Mouse (Mus musculus) T-cell, adult 2 months (primary cell): Measurements from ENCODE around the gene Gipc1.

Experiments
- DNase-seq: peaks from one replicate; pipeline ENCODE4 v3.0.0; 2022; ENCODE audit warnings: low spot score

The Gipc1 gene

DNA sequence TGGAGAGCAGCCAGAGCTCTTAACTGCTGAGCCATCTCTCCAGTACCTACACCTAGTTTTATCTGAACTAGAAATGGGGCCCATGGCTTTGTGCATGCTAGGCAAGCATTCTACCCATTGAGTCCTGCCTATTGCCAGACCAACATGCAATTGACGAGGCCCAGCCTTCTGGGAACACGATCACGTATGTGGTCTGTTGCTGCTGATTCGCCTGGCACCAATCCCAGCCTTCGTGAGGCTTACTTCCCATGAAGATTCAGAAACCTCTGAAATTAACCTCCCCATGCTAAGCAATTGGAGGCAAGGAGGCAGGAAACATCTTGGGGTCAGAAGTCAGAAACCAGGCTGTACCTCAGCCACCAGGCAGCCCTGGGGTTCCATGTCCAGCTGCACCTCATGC, 28.1 kb downstream of the Gipc1 start:
- DNase-seq, result no peak

DNA sequence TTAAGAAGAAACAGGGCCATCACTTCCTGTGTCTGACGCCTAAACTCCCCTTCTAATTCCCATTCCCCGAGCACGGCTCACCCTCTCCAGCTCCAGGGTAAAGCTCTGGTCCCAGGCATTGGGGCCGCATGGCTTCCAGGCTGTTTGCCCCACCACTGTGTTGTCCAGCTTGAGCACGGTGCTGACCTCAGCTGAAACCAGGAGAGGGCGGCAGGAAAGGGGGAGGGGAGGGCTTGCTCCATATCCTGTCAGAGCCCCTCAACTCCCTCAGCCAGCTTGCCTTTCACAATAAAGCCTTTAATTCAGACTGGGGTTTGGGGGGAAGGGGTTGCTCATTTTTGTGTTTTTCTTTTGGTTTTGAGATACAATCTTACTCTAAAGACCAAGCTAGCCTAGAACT, 28.6 kb downstream of the Gipc1 start:
- DNase-seq, result no peak

DNA sequence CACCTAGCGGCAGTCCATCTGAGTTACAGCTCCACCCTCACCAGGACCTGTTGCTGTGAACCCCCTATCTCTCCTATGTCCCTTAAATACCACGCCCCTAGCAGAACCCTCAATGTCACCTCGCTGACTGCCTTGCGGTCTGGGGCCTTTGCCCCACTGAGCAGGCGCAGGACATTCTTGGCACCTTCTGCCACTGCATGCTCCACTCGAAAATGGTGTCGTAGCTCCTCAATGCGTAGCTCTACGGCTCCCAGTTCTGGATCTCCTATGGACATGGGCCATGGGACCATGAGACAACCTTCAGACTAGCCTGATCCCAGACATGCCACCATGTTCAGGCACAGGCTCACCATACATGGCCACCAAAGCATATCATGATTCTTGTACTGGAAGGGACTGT, 32.0 kb downstream of the Gipc1 start:
- DNase-seq, result no peak

DNA sequence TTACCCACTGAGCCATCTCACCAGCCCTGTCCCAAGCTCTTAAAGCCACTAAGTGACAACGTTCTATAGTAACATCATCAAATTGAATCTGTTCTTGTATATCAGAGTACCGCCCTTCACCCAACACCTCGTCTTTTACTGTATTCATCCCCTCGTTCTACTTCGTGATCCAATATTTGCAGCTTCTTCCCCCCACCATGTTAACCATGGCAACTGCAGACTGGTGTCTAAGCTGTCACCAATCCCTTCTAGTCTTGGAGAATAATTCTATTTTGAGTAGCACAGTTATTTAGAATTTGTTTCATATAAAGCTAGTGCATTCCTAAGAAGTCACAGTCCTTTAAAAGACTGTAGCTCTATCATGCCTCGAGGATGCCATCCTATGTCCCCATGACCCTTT, 36.8 kb downstream of the Gipc1 start:
- DNase-seq, result no peak

DNA sequence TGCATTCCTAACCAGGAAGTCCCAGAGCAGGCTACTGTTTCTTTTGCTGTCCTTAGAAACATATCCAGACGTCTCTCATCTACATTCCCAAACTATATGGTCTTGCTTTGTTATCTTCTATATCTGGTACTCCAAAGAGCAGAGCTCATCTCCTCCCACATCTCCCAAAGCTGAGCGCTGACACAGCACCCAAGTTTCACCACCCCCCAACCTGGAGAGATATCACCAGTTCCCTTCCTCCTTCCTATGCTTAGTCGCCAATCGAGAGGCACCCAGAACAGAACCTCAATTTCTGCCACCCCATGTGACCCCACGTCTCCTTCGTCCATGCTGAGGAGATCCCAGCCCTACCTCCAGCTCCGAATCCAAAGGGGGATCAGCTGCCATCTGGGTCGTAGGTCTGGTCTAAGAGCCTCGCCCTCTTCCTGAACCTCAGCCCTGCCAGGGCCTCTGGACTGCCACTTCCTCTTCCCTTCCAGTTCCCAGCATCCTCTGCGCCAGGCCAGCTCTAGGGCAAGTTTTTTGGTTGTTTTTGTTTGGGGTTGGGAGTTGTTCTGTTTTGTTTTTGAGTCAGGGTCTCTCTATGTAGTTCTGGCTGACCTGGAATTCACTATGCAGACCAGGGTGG, 41.2 kb downstream of the Gipc1 start:
- DNase-seq, result peak; percentile 19

DNA sequence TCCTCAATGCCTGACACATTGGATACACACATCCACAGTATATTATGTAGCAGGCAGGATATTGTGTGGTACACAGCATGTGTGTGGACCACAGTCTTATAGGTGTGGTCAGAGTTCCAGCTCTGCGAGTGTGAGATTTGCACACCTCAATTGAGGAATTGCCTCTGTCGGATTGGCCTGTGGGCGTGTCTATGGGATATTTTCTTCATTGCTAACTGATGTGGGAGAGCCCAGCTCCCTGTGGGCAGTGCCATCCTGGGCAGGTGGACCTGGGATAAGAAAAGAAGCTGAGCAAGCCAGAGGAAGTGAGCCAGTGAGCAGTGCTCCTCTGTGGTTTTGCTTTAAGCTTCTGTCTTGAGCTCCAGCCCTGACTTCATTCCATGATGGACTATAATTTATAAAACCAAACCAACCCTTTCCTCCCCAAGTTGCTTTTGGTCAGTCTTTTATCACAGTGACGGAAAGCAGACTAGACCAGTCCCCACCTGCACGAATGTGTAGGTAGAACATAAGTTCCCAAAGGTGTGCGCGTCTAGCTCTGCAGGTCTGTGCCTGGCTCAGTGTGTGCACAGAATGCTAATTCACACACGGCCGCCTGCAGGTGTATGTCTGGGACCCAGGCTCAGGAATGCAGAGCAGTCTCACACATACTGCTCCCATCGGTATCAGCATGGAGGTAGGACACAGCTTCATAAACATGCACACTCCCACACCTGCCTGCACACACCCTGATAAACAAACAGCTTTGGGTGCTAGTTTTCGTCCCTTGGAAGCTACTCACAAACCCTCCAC, 42.1 kb downstream of the Gipc1 start:
- DNase-seq, result no peak

DNA sequence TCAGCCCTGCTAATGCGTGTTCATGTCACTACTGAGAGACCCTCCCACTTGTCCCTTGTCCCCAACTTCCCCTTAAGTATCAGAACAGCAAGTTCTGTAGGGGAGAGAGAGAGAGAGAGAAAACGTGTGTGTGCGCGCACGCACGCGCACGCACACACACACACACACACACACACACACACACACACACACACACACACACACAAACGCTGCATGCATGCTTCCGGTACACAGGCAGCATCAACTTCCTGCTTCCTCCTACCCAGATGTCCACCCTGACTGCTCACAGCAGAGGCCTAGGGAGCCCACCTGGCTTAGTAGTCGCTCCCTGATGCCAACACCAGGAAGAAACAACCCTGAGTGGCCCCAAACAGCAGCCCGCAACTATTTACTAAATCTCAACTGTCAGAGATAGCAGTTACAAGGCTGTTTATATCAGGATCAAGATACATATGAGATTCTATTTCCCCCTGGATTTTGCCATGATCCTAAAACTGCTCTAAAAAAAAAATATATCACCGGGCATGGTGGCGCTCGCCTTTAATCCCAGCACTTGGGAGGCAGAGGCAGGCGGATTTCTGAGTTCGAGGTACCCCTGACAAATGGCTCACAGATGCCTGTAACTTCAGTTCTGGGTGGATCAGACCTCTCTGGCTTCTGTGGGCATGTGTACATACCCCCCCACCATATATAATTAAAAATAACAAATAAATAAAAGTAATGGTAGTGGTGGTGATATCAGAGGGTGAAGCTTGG, 43.1 kb downstream of the Gipc1 start:
- peak; percentile 68 for DNase-seq

DNA sequence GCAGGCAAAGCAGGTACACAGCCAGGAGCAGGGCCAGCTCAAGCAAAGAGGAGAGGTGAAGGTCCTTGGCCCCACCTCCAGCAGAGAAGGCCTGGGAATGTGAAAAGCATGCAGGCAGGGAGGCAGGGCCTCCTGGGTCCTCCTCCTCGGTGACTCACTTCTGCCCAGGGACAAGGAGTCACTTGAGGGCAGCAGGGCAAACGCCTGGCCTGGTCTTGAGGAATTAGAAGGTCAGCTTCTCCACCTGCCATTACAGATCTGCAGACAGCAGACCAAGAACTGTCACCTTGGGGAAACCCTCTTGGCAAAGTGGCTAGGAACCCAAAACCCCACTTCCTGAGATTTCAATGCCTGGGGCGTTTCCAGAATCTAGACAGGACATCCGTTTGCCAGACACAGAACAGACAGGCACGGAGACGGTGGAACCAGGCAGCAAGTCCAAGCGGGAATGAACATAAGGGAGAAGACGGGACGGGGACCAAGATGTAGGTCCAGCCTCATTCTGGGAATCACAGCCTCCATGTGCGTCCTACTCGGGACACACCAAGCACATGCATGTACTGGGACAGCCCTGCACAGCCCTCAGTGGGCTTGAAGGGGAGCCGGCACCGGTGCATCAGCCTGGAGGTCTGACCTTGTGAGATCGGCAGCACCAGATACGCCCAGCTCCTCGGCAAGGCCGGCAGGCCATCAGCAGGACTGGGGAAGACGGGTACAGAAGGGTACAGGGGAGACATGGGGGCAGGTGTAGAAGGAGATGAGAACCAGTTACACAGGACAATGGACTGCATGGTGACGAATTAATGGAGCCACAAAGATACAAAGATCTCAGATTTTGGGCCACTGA, 45.1 kb downstream of the Gipc1 start:
- no peak for DNase-seq

DNA sequence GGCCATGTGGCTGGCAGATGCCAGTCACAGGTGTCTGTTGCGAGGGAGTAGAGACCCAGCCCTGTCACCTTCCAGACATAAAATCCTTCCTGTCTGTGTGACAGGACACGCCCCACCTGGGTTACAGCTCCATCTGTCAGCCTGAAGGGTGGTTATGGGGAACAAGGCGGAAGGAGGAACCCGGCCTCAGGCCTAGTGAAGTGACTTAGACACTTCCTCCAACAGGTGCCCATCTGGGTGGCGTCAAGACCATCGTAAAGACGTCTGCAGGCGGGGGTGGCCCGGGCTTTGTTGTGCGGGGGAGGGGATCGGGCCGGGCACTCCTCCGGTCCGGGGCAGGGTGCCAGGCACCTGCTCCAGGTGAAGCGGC, 45.8 kb downstream of the Gipc1 start:
- peak; percentile 84 for DNase-seq

DNA sequence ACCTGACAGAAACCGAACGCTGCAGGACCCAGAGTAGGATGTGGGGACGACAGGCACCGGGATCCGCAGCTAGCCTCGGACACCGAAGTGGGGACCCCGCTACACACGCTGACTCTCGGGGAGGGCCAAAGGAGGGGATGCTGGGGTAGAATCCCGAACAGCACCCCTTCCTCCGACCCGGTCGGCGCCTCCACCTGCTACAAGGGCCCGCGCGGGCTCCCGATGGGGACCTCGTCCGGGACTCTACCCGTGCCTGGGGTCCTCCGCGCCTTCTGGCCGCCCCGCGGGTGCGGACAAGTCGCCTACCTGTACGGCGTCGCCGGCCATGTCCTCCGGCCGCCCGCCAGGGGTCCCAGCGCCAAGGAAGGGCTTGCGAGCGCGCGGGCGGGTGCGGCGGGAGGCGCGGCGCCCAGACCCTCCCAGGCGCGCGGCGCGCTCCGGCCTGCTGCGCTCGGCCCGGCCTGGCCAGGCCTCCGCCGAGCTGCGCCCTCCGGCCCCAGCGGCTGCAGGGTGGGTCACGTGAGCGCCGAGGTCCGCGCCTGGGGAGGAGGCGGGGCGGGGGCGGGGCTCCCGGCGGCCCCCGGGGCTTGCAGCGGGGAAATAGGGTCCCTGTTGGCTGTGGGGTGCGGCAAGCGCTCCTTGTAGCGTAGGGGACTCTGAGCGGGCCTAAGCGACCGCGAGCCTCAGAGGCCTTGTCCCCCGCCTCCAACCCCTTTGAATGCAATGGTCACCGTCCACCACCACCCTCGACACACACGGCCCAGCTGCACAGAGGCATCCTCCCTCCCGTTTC, 46.4 kb downstream of the Gipc1 start, which contains the start of gene Pkn1:
Gene Pkn1 (minus strand): TSS at position 519 of the 793 bp plus-strand sequence.
- DNase-seq, result no peak

DNA sequence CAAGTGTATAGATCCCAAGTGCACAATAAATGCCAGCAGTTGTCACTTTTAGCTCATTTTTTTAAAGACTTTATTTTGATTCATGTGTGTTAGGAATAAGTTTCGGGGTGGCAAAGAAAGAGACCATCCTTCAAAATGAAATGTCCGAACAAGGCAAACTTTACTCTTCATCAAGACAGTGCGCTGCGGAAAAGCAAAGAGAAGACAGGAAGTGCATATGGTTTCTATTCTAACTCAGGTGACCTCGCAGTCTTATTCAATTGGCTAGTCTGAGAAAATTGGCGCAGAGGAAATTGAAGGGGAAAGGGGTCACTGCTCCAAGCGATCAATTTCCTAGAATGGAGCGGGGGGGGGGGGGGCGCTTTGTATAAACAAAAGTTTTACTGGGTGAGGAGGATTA, 47.1 kb downstream of the Gipc1 start:
- peak; percentile 54 for DNase-seq

DNA sequence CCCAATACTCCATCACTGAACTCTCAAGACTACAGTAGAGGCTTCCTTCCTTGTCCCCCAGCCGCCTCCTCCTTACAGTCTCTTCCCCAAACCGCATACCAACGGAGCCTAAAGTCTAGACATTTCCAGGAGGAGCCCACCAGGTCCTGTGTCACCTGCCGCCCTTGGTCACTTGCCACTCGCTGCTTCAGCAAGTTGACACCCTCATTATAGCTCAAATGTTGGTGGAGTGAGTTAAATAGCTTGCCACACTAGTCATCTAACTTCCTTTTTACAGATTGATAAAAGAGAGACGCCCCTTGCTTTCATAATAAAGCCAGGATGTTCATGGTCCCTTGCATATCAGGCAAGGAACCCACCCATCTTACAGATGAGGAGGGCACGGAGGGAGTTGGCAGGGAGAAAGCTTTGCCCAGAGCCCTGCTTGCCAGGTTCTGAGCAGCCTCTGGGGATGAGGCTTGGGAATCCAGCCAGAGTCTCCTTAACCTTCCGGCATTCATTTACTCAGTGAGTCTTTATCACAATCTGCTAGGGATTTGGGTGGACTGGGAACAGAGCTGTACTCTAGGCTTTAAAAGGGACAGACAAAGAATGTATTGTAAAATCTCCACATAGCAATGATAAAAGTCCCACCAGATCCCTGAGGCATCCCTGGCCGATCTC, 48.1 kb downstream of the Gipc1 start:
- no peak for DNase-seq

DNA sequence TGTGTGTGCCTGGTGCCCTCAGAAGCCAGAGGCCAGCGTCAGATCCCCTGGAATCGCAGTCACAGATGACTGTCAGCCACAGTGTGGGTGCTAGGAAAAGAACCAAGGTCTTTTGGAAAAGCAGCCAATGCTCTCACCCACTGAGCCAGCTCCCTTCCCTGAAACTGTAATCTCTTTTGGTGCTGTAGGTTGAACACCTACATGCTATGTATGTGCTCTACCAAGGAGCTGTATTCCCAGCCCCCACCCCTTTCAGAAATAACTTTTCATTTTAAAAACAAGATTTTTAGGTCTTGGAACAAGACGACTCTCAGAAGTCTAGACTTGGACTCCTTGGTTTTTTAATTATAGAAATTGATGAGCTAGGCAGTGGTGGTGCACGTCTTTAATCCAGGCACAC, 50.9 kb downstream of the Gipc1 start:
- DNase-seq, result no peak

DNA sequence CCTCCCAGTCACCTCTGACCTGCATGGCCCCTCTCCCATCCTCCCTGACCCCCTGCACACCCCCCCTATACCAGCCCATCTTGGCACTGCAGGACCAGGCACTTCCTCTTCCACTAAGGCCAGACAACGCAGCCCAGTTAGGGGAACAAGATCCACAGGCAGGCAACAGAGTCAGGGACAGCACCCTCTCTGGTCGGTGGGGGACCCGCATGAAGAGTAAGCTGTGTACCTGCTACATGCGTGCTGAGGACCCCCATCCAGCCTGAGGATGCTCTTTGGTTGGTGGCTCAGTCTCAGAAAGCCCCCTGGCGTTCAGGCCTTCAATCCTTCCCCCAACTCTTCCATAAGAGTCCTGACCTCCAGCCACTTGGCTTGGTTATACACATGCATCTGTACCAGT, 53.9 kb downstream of the Gipc1 start:
- DNase-seq, result no peak

DNA sequence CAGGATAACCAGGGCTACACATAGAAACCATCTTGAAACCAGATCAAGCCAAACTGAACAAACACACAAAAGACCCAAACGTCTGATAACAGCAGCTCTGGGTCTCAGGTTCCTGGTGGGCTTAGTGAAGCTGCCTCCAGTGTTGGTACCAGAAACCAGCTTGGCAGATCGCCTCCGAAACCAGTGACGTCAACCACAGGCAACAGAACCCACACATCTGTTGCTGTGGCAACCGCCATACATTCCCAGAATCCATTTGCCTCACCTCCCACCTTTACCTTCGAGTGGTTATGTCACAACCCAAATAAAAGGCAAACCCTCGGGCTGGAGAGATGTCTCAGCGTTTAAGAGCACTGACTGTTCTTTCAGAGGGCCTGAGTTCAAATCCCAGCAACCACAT, 55.1 kb downstream of the Gipc1 start:
- no peak for DNase-seq
